Mouse (Mus musculus) CH12F3 (cell line): ENCODE results near the gene Npm3.

Experiments
- in situ Hi-C: fragments of 300-500 bp; cut with MboI; formaldehyde crosslinking; loops from 2 replicates; pipeline ENCODE4 v1.14.3; 2020; ENCODE audit warnings: low sequenced_read_pairs

The Npm3 gene

GRCm38 (mm10) chr19:45749243-45750043 lies at the start of gene Npm3:
Npm3 (minus strand) TSS chr19:45749591.
- in situ Hi-C loops = loop anchor here (25.0 kb wide), 1 partner anchor 537 kb away; no protein-coding TSS in a partner anchor

DNA sequence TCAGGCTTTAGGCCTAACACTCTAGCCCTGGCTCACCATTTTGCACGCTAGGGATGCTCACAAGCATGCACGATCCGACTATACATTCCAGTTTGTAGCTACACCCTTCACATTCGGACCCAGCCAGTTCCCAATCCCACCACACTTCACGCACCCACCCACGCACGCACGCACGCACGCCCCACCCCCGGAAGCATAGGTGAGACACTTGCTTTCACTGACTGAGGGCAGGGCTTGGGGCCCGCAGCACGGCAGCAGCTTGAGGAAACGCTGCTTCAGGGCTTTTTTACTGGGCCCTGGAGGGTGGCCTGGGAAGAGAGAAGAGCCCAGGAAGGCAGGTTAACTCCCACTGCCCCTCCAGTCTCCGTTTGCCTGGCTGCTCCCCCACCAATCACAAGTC lies 47.5 kb upstream of the Npm3 start:
- in situ Hi-C loops = no loop called here

- in situ Hi-C loops = no loop called here
Measured at GRCm38 (mm10) chr19:45796061-45796556, 46.7 kb upstream of the Npm3 start.

DNA sequence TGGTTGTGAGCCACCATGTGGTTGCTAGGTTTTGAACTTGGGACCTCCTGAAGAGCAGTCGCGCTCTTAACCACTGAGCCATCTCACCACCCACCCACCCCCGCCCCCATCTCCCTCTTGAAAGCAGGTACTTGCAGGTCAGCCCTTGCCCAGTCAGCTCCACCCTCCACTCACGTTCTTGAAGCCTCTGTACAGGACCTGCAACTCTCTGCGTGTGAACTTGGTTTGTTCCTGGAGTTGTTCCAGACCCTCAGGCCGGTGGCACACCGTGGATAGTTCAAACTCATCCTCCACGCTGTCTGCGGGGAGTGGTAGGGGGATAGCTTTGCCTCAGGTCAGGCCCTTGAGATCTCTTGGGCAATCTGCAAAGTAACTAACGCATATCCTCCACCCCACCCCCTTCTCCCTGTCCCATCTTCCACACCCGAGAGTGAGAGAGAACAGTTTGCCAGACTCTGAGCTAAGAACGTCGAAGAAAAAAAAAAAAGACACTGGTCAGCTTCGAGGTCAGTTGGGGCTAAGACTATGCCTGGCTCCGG lies 46.1 kb upstream of the Npm3 start:
- in situ Hi-C loops = no loop called here

GRCm38 (mm10) chr19:45794718-45795117 lies 45.3 kb upstream of the Npm3 start:
- in situ Hi-C loops = no loop called here

DNA sequence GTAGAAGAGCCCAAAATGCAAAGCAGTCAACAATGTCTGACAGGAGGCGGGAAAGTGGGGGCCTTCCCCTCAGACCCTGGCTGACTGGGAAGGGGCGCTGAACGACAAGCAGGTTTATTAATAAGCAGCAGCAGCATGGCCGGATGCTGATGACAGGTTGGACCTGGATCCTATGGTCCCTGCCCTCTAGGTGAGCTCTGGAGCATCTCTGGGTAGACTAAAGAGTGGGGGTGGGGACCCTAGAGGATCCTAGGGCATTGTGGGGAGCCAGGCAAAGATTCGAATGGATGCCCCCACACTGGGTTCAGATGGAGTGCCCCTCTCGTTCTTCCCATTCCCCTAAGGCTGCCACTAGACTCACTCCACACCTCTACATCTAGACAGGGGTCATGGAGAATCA lies 43.0 kb upstream of the Npm3 start:
- in situ Hi-C loops = no loop called here

- in situ Hi-C loops = no loop called here
Measured at GRCm38 (mm10) chr19:45789888-45790874, 40.8 kb upstream of the Npm3 start.

DNA sequence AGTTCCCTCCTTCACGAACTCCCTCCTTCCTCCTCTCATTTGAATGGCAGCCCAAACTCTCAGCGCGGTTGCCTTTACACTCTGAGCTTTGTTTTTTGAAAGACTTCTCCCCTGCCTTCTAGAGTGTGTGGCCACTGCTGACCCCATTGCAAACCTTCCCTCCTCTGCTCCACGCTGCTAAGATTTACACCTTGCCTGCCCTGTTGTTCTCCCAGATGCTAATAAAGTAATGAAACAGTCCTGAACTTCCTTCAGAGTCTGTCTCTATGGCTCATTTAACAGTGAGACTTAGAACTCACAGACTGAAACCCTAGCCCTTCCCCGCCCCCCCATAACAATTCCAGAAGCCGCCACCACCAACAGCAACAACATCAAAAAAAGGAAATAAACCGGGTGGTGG lies 40.0 kb upstream of the Npm3 start:
- in situ Hi-C loops = no loop called here

DNA sequence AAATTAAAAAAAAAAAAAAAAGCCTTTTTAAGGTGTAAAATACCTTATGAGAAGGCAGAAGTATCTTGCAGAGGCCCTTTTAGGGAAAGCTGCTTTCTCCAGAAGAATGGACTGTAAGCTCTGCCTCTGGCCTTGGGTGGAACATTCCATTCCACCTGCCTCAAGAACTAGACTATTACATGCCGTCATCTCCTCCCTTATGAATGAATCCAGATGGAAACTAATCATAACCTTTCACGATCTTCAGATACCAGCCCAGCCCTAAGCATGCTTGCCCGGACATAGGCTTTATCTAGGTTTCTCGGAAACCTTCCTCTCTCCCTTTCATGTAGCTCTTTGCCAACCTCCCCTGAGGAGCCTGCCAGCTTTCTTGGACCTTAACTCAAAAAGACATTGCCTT lies 38.9 kb upstream of the Npm3 start:
- in situ Hi-C loops = no loop called here

DNA sequence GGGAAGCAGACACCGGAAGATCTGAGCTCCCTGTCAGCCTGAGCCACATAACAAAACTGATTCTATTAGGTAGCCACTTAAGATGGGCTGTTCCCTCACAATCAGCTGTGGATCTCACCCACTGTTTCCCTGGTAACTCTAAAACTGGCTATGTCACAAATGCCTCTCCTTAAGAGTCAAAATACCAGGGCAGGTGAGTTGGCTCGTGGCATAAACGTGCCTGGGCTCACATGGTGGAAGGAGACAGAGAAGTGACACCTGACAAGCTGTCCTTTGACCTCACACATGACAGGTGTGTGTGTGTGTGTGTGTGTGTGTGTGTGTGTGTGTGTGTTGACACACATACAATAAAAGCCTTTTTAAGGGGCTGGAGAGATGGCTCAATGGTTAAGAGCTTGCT lies 38.1 kb upstream of the Npm3 start:
- in situ Hi-C loops = no loop called here

DNA sequence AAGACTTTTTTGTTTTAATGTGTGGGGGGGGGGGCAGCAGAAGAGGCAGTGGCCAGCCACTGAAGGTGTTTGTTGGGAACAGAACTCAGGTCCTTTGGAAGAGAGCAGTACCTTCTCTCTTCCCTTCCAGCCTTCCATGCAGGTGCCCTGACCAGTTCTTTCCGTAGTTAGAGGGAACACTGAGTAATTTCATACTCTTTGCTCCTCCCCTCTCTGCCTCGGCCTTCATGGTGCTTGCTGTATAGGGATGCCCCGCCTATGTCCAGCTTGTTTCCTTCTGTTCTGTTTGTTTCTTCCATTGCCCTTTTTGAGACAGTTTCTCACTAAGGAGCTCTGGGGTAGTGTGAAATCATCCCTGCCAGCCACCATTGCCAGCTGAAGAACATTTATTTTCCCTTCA lies 36.1 kb upstream of the Npm3 start:
- in situ Hi-C loops = no loop called here

DNA sequence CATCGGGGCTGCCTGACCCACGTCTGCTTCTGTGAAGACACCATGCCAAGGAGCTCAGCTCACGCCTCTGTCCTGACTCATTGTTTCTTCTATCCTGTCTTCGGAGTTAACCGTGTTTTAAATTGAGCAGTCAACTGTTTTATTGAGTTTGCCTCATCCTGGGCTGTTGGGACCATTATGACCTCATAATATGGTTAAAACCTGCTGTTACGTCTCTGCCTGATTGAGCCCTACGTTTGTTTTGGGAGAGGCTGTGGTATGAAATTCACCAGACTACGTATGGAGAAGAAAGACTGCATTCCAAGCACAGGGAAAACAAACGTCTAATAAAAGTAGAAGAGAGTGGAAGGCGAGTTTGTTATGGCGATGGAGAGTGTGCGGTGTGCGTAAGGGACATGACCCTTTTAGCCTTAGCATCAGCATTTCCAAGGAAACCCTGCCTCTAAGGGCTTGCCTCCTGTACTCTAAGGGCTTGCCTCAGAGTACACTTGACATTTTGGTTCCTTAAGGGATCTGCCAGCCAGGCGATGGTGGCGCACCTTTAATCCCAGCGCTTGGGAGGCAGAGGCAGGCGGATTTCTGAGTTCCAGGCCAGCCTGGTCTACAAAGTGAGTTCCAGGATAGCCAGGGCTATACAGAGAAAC lies 34.7 kb upstream of the Npm3 start:
- in situ Hi-C loops = no loop called here

- in situ Hi-C loops = no loop called here
Measured at GRCm38 (mm10) chr19:45783181-45783932, 34.0 kb upstream of the Npm3 start, which contains the start of gene Mgea5. Mgea5 (minus strand) TSS chr19:45783837.

GRCm38 (mm10) chr19:45782315-45783001 lies 33.1 kb upstream of the Npm3 start:
- in situ Hi-C loops = no loop called here

GRCm38 (mm10) chr19:45781676-45782075 lies 32.3 kb upstream of the Npm3 start:
- in situ Hi-C loops = no loop called here

- in situ Hi-C loops = no loop called here
Measured at GRCm38 (mm10) chr19:45780350-45780915, 31.0 kb upstream of the Npm3 start.

GRCm38 (mm10) chr19:45775486-45775885 lies 26.1 kb upstream of the Npm3 start:
- in situ Hi-C loops = no loop called here

DNA sequence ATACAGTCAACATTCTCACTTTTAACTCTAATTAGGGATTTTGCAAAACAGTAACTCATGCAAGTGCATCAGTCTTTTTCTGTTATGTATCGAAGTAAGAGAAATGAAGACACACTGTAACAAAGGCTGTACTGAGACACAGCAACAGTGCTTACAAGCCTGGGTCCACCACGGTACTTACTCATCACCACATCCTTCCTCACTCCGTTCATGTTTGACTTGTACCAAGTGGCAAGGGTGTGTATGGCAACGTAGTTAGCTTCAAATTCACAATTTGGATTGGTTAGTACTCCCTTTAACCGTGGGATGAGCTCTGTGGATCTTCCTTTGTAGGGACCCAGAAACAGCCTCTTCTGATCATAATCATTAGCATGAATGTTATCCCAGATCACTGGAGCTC lies 22.1 kb upstream of the Npm3 start:
- in situ Hi-C loops = no loop called here

DNA sequence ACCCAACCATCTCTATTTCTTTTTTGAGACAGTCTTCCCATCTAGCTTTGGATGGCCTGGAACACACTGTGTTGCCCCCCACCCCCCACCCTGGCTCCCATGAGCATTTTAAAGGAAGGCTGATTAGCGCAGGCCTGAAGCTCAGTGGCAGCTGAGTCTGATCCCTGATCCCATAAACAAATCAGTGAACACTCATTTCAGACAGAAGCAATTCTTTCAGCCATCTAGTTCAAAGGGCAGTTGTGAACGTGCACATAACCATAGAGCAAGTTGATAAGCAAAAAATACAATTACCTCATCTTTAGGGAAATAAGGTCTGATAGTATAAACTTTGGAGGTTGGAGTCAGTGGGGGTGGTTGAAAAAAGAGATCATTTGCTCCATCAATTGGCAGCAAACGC lies 11.4 kb upstream of the Npm3 start:
- in situ Hi-C loops = no loop called here
